Comparison of ENCODE assay signal across 8 mouse cellular contexts in the genomic region with DNA sequence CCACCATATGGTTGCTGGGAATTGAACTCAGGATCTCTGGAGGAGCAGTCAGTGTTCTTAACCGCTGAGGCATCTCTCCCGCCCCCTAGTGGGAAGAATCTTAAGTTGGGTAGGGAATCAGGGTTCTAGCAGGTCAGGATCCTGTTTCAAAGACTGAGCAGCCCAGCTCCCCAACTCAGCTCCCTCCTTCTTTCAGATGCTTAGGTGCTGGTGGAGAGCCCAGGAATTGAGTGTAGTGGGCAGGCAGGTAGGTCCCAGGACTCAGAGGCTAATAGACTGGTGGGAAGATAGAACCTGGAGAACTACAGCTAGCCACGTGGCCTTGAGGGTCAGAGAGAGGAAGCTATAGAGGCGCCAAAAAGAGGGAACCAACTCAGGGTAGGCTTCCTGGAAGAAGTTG. TPM values are rescaled to one million over a fixed set of nuclear protein-coding genes. Genes with fewer than 3 reads are reported as not detected.
A peak's percentile ranks its signal among the peaks of the same experiment; 100 is the strongest.
DNase-seq lines count a peak whose midpoint lies in the region; ATAC-seq lines count a peak whose summit lies in the region.

No protein-coding gene starts in this region.

- no peak overlapping the region for H3K27ac ChIP-seq in forebrain, embryonic 10.5 days
- no peak overlapping the region for H3K27ac ChIP-seq in forebrain, embryonic 16.5 days (ENCODE audit: low read length)

- DNase-seq in forebrain, embryonic 10.5 days (ENCODE audit: extremely low spot score, low spot score): no peak
- DNase-seq in CD4-positive helper T cell, adult 2 months (ENCODE audit: low read depth, low spot score): peak; percentile 56
- peak; percentile 52 for DNase-seq in cerebellum, adult 9-11 months
- peak; percentile 81 for DNase-seq in induced T-regulatory cell, adult 2 months (ENCODE audit: low read depth)
- DNase-seq in lung, postnatal 10 days: peak; percentile 73
- peak; percentile 73 for DNase-seq in thymus, postnatal 0 days (ENCODE audit: low spot score)
- no peak for DNase-seq in left cerebral cortex, postnatal 36 days (ENCODE audit: low spot score in 2 of 2)

- no peaks in the 10 kb centered on the region for H3K36me3 ChIP-seq in forebrain, embryonic 10.5 days (replicated peaks)
- H3K36me3 ChIP-seq in forebrain, embryonic 16.5 days (ENCODE audit: control insufficient read depth, insufficient read depth): no peaks in the 10 kb centered on the region

- H3K4me1 ChIP-seq in forebrain, embryonic 10.5 days: peaks cover 38% of the 10 kb centered on the region
- peaks cover 21% of the 10 kb centered on the region for H3K4me1 ChIP-seq in forebrain, embryonic 16.5 days (replicated peaks; ENCODE audit: control insufficient read depth, insufficient read depth, low read length)

- intact Hi-C loops in left cerebral cortex, postnatal 36 days (cut with DNase I): loop anchor here (2.0 kb wide), 1 partner anchor 41 kb away; the partner anchor contains the start of gene Atp6v0d1

- no peak for ATAC-seq in forebrain, embryonic 16.5 days

- H3K27me3 ChIP-seq in forebrain, embryonic 10.5 days (ENCODE audit: poor library complexity, severe bottlenecking): peaks cover 31% of the 10 kb centered on the region
- peaks cover 6% of the 10 kb centered on the region; the same call in 1 of the 2 replicates for H3K27me3 ChIP-seq in forebrain, embryonic 16.5 days (replicated peaks; ENCODE audit: control insufficient read depth, insufficient read depth, low read length)

- H3K4me3 ChIP-seq in forebrain, embryonic 10.5 days: 0 out of 2 replicates have a peak overlapping the region, but pooled peaks have one; percentile 88
- no peak overlapping the region for H3K4me3 ChIP-seq in forebrain, embryonic 16.5 days (replicated peaks; ENCODE audit: low read length)

- no peaks in the 10 kb centered on the region for H3K9me3 ChIP-seq in forebrain, embryonic 10.5 days
- no peaks in the 10 kb centered on the region for H3K9me3 ChIP-seq in forebrain, embryonic 16.5 days (ENCODE audit: control insufficient read depth, low read length)

- WGBS in forebrain, embryonic 10.5 days: 29% methylated on average over 4 of the region's 4 CpGs
- WGBS in forebrain, embryonic 16.5 days: 31% methylated on average over 4 of the region's 4 CpGs

- H3K9ac ChIP-seq in forebrain, embryonic 16.5 days (replicated peaks; ENCODE audit: low read depth, low read length): no peak overlapping the region

- no peak overlapping the region for H3K4me2 ChIP-seq in forebrain, embryonic 16.5 days (ENCODE audit: low read length)

RNA-seq across cellular contexts. Expression of gene Ripor1, which starts 2.6 kb away (rescaled TPM):
- 13.9 and 14.4 TPM in 2 replicates for polyA plus RNA-seq in forebrain, embryonic 10.5 days (2016; fragmentation: Nextera tagmentation; extraction: Ambion mirVana)
- polyA plus RNA-seq in forebrain, embryonic 16.5 days (2015; fragmentation: Nextera tagmentation; extraction: Ambion mirVana): 31.6 and 33.4 TPM in 2 replicates
- 28.5 and 30.8 TPM in 2 replicates for polyA plus RNA-seq in thymus, postnatal 0 days (2015; fragmentation: Nextera tagmentation; extraction: Ambion mirVana)
- total RNA-seq in left cerebral cortex, postnatal 36 days (2021): 10 to 100 TPM; 70.3 to 89.3 TPM

RNA-seq across cellular contexts. Expression of gene Ctcf, which starts 28.7 kb away (rescaled TPM):
- polyA plus RNA-seq in forebrain, embryonic 10.5 days (2016; fragmentation: Nextera tagmentation; extraction: Ambion mirVana): 146 and 150 TPM in 2 replicates
- 137 and 143 TPM in 2 replicates for polyA plus RNA-seq in forebrain, embryonic 16.5 days (2015; fragmentation: Nextera tagmentation; extraction: Ambion mirVana)
- polyA plus RNA-seq in thymus, postnatal 0 days (2015; fragmentation: Nextera tagmentation; extraction: Ambion mirVana): 213 and 255 TPM in 2 replicates
- total RNA-seq in left cerebral cortex, postnatal 36 days (2021): 10 to 100 TPM; 61.2 to 77.2 TPM

RNA-seq across cellular contexts. Expression of gene Agrp, which starts 29.5 kb away (rescaled TPM):
- 0.38 and 0.84 TPM in 2 replicates for polyA plus RNA-seq in forebrain, embryonic 10.5 days (2016; fragmentation: Nextera tagmentation; extraction: Ambion mirVana)
- polyA plus RNA-seq in forebrain, embryonic 16.5 days (2015; fragmentation: Nextera tagmentation; extraction: Ambion mirVana): 0.67 and 0.91 TPM in 2 replicates
- polyA plus RNA-seq in thymus, postnatal 0 days (2015; fragmentation: Nextera tagmentation; extraction: Ambion mirVana): 1.2 TPM in 2 replicates
- total RNA-seq in left cerebral cortex, postnatal 36 days (2021): not detected

RNA-seq across cellular contexts. Expression of gene Atp6v0d1, which starts 41.8 kb away (rescaled TPM):
- polyA plus RNA-seq in forebrain, embryonic 10.5 days (2016; fragmentation: Nextera tagmentation; extraction: Ambion mirVana): 65.3 and 73.4 TPM in 2 replicates
- 193 and 203 TPM in 2 replicates for polyA plus RNA-seq in forebrain, embryonic 16.5 days (2015; fragmentation: Nextera tagmentation; extraction: Ambion mirVana)
- polyA plus RNA-seq in thymus, postnatal 0 days (2015; fragmentation: Nextera tagmentation; extraction: Ambion mirVana): 97.3 and 105 TPM in 2 replicates
- total RNA-seq in left cerebral cortex, postnatal 36 days (2021): 100 to 1,000 TPM; 305 to 349 TPM

Comparison
In these comparisons a context has a peak if more than half of its experiments do, and no peak if none do; other contexts are left out.
1. DNase-seq: peak in CD4-positive helper T cell, adult 2 months (single experiment), cerebellum, adult 9-11 months (single experiment), induced T-regulatory cell, adult 2 months (single experiment), lung, postnatal 10 days (single experiment) and thymus, postnatal 0 days (single experiment); none in forebrain, embryonic 10.5 days (single experiment) and left cerebral cortex, postnatal 36 days (0 of 2).